Comparison of ENCODE assay signal across 15 mouse cellular contexts in the genomic region with DNA sequence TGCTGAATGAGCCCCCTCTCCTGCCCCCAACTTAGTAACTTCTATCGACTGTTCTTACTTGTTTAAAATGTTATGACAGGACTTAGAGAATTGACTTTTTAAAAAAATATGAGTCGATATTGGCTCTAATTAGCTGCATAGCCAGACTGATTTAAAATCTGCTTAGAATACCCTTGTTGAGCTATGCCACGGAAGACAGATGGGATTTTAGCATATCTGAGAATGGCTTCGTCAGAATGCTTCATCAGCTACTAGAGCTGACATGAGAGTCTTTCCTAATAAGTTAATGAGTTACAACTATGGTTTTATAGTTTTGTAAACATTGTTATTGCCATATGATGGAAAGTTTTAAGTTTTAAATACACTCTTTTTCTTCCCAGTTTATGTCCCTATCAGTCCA.
"Had no signal": no experiment of that assay in that cellular context is flagged by ENCODE, and none has a peak within 500 bp of the region (broad histone marks: within the 10 kb centered on the region; RNA-seq: fewer than 3 reads in every experiment).

No protein-coding gene starts in this region.

- DNase-seq: kidney, postnatal 10 days; layer of hippocampus, postnatal 36 days; liver; liver, embryonic 13.5 days; liver, postnatal 0 days; lung, postnatal 14 days; thymus, postnatal 4 days had no signal

- H3K27me3 ChIP-seq: limb, embryonic 12.5 days; liver, embryonic 13.5 days; lung, embryonic 15.5 days; megakaryocyte, embryonic 14.5 days; midbrain, embryonic 15.5 days; neural tube, embryonic 12.5 days had no signal

- H3K27ac ChIP-seq: limb, embryonic 12.5 days; liver, embryonic 13.5 days; lung, embryonic 15.5 days; macrophage; neural tube, embryonic 12.5 days; stomach, postnatal 0 days had no signal

- ATAC-seq: liver, postnatal 0 days; midbrain, embryonic 15.5 days had no signal

- H3K36me3 ChIP-seq: limb, embryonic 12.5 days; liver, embryonic 13.5 days; lung, embryonic 15.5 days; midbrain, embryonic 15.5 days; neural tube, embryonic 12.5 days had no signal

- H3K9ac ChIP-seq: limb, embryonic 12.5 days; liver, embryonic 13.5 days; liver, postnatal 0 days; lung, embryonic 15.5 days; midbrain, embryonic 15.5 days; neural tube, embryonic 12.5 days had no signal

- H3K4me2 ChIP-seq: limb, embryonic 12.5 days; liver, embryonic 13.5 days; lung, embryonic 15.5 days; midbrain, embryonic 11.5 days; midbrain, embryonic 15.5 days; neural tube, embryonic 12.5 days had no signal

- H3K4me3 ChIP-seq: limb, embryonic 12.5 days; liver, embryonic 13.5 days; lung, embryonic 15.5 days; midbrain, embryonic 15.5 days; neural tube, embryonic 12.5 days had no signal

- H3K9me3 ChIP-seq: limb, embryonic 12.5 days; liver, embryonic 13.5 days; lung, embryonic 15.5 days; megakaryocyte, embryonic 14.5 days; midbrain, embryonic 15.5 days; neural tube, embryonic 12.5 days had no signal
